Mouse (Mus musculus) small intestine, adult 2 months (tissue): ENCODE data around the gene Stat1.

Source experiments
- CTCF ChIP-seq: fragments of 200-500 bp; IDR thresholded peaks from 2 replicates; pipeline ENCODE4 v1.5.1; 2012; ENCODE audit warnings: low read depth, mild to moderate bottlenecking, control low read depth, inconsistent platforms, low read length, moderate library complexity, mixed read lengths; ENCODE audit not compliant: insufficient replicate concordance, insufficient read length; ENCODE audit errors: extremely low read depth
- POLR2A ChIP-seq: fragments of 200-500 bp; IDR thresholded peaks from 2 replicates; pipeline ENCODE4 v1.6.1; 2012; ENCODE audit warnings: low read depth, mild to moderate bottlenecking, control low read depth, inconsistent platforms, low read length, moderate library complexity

DNA sequence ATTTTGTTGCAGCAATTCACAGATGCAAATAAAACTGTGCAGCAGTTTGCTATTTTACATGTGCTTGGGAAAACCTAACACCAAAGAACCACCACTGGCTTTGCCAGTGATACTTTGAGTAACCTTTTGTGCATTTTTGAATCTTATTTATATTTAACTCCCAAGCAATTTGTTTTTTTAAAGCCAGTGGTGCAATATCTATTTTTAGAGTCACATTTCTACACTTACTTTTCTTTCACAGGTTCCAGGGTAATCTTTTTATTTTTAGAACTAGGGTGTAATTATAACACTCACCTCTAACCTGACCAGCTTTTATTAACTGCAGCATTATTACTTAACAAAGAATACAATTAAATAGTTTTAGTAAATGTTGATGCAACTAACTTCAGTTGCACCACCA, 62.8 kb downstream of the Stat1 start:
- TF ChIP-seq POLR2A (no peak), CTCF (no peak)
